Mouse (Mus musculus) heart, embryonic 10.5 days (tissue): ENCODE measurements around the gene Eps15. TPM values are rescaled to one million over a fixed set of nuclear protein-coding genes. Genes with fewer than 3 reads are reported as not detected.

Experiments
- DNase-seq: peaks from one replicate; pipeline ENCODE4 v3.0.0-alpha.2; 2017; ENCODE audit warnings: low spot score
- H3K27ac ChIP-seq: fragments of 300-500 bp; sonication (generic); 2 replicates; pipeline ENCODE4 v1.5.1; 2016; ENCODE audit warnings: mild to moderate bottlenecking
- H3K27me3 ChIP-seq: fragments of 300-500 bp; sonication (generic); 2 replicates; pipeline ENCODE4 v1.6.1; 2016; ENCODE audit warnings: mild to moderate bottlenecking; ENCODE audit not compliant: poor library complexity, insufficient read depth, severe bottlenecking
- H3K36me3 ChIP-seq: fragments of 300-500 bp; sonication (generic); 2 replicates; pipeline ENCODE4 v1.6.1; 2016; ENCODE audit warnings: mild to moderate bottlenecking, moderate library complexity
- H3K4me1 ChIP-seq: fragments of 300-500 bp; sonication (generic); 2 replicates; pipeline ENCODE4 v1.6.1; 2016; ENCODE audit warnings: mild to moderate bottlenecking
- H3K4me3 ChIP-seq: fragments of 300-500 bp; sonication (generic); 2 replicates; pipeline ENCODE4 v1.5.1; 2016; ENCODE audit warnings: mild to moderate bottlenecking, moderate library complexity
- H3K9me3 ChIP-seq: fragments of 300-500 bp; sonication (generic); 2 replicates; pipeline ENCODE4 v1.6.1; 2016; ENCODE audit warnings: mild to moderate bottlenecking, moderate library complexity
- WGBS: fragments of 180-500 bp; shearing (Covaris S2); methylation state at CpG from one replicate; pipeline ENCODE4 v1.1.7; 2016; 5-methylcytosine and 5-hydroxymethylcytosine counted together
- polyA plus RNA-seq: library from polyadenylated mRNA; unstranded; fragments of >200 nt; fragmentation: Nextera tagmentation; extraction: Ambion mirVana; gene quantifications from 2 replicates; pipeline ENCODE4 v1.2.1, GENCODE M21; 2016

Gene Eps15
- polyA plus RNA-seq, 1 experiment from 2014 or later: 32.6 TPM

- WGBS: 33% methylated on average over 9 of the region's 9 CpGs
- Histone ChIP-seq H3K36me3 (no peaks in the 10 kb centered on the region), H3K27me3 (peaks cover 3% of the 10 kb centered on the region; the same call in 1 of the 2 replicates), H3K27ac (peak overlapping the region; percentile 81; the same call in 1 of the 2 replicates), H3K4me3 (no peak overlapping the region), H3K9me3 (no peaks in the 10 kb centered on the region), H3K4me1 (peaks cover 35% of the 10 kb centered on the region)
- DNase-seq: peak; percentile 84
These were observed 130.8 kb downstream of the Eps15 start for GRCm38 (mm10) chr4:109410681-109411376.

- peaks cover 3% of the 10 kb centered on the region; the same call in 1 of the 2 replicates for H3K27me3 ChIP-seq
- H3K36me3 ChIP-seq: no peaks in the 10 kb centered on the region
- H3K9me3 ChIP-seq: no peaks in the 10 kb centered on the region
- H3K27ac ChIP-seq: peak overlapping the region; percentile 81
- no peak overlapping the region for H3K4me3 ChIP-seq
- 77% methylated on average over 6 of the region's 6 CpGs for WGBS
- no peak for DNase-seq
- peaks cover 28% of the 10 kb centered on the region for H3K4me1 ChIP-seq
These were observed 131.4 kb downstream of the Eps15 start for GRCm38 (mm10) chr4:109411377-109411967.

GRCm38 (mm10) chr4:109412233-109412632, 132.2 kb downstream of the Eps15 start:
- Histone ChIP-seq H3K27me3 (peaks cover 3% of the 10 kb centered on the region; the same call in 1 of the 2 replicates), H3K27ac (peak overlapping the region; percentile 81; the same call in 1 of the 2 replicates), H3K4me3 (no peak overlapping the region), H3K4me1 (peaks cover 21% of the 10 kb centered on the region), H3K36me3 (no peaks in the 10 kb centered on the region), H3K9me3 (no peaks in the 10 kb centered on the region)
- DNase-seq: no peak
- 88% methylated on average over 5 of the region's 5 CpGs for whole genome bisulfite sequencing

GRCm38 (mm10) chr4:109417998-109418397, 137.9 kb downstream of the Eps15 start:
- no peak for DNase-seq
- H3K9me3 ChIP-seq: no peaks in the 10 kb centered on the region
- no peaks in the 10 kb centered on the region for H3K36me3 ChIP-seq
- no peak overlapping the region for H3K4me3 ChIP-seq
- no peak overlapping the region for H3K27ac ChIP-seq
- no peaks in the 10 kb centered on the region for H3K27me3 ChIP-seq
- WGBS: 78% methylated on average over 1 of the region's 1 CpGs
- peaks cover 14% of the 10 kb centered on the region; the same call in 1 of the 2 replicates for H3K4me1 ChIP-seq

- Histone ChIP-seq H3K27ac (peak overlapping the region; percentile 23; the same call in 1 of the 2 replicates), H3K27me3 (no peaks in the 10 kb centered on the region), H3K9me3 (no peaks in the 10 kb centered on the region), H3K4me3 (no peak overlapping the region), H3K4me1 (peaks cover 14% of the 10 kb centered on the region; the same call in 1 of the 2 replicates), H3K36me3 (no peaks in the 10 kb centered on the region)
- WGBS: 25% methylated on average over 3 of the region's 3 CpGs
- DNase-seq: peak; percentile 70
These were observed 138.9 kb downstream of the Eps15 start for GRCm38 (mm10) chr4:109419017-109419416.

GRCm38 (mm10) chr4:109419563-109419962, 139.5 kb downstream of the Eps15 start:
- DNase-seq: no peak
- Histone ChIP-seq H3K27me3 (no peaks in the 10 kb centered on the region), H3K4me1 (peaks cover 10% of the 10 kb centered on the region; the same call in 1 of the 2 replicates), H3K4me3 (no peak overlapping the region), H3K36me3 (no peaks in the 10 kb centered on the region), H3K27ac (no peak overlapping the region), H3K9me3 (no peaks in the 10 kb centered on the region)
- WGBS: 90% methylated on average over 4 of the region's 4 CpGs

GRCm38 (mm10) chr4:109420138-109420795, 140.2 kb downstream of the Eps15 start:
- no peaks in the 10 kb centered on the region for H3K9me3 ChIP-seq
- H3K36me3 ChIP-seq: no peaks in the 10 kb centered on the region
- H3K27me3 ChIP-seq: no peaks in the 10 kb centered on the region
- H3K27ac ChIP-seq: no peak overlapping the region
- WGBS: 68% methylated on average over 8 of the region's 8 CpGs
- no peak for DNase-seq
- H3K4me3 ChIP-seq: no peak overlapping the region
- peaks cover 9% of the 10 kb centered on the region; the same call in 1 of the 2 replicates for H3K4me1 ChIP-seq

- no peak overlapping the region for H3K4me3 ChIP-seq
- H3K27me3 ChIP-seq: no peaks in the 10 kb centered on the region
- H3K9me3 ChIP-seq: no peaks in the 10 kb centered on the region
- no peak for DNase-seq
- H3K4me1 ChIP-seq: peaks cover 9% of the 10 kb centered on the region; the same call in 1 of the 2 replicates
- no peak overlapping the region for H3K27ac ChIP-seq
- WGBS: 72% methylated on average over 7 of the region's 7 CpGs
- H3K36me3 ChIP-seq: no peaks in the 10 kb centered on the region
These were observed 141.5 kb downstream of the Eps15 start for GRCm38 (mm10) chr4:109421608-109422007.

- Histone ChIP-seq H3K27ac (no peak overlapping the region), H3K4me1 (peaks cover 9% of the 10 kb centered on the region; the same call in 1 of the 2 replicates), H3K4me3 (no peak overlapping the region), H3K36me3 (no peaks in the 10 kb centered on the region), H3K9me3 (no peaks in the 10 kb centered on the region), H3K27me3 (no peaks in the 10 kb centered on the region)
- DNase-seq: no peak
- WGBS: 80% methylated on average over 6 of the region's 6 CpGs
These were observed 142.4 kb downstream of the Eps15 start for GRCm38 (mm10) chr4:109422436-109422835.

- Histone ChIP-seq H3K27me3 (no peaks in the 10 kb centered on the region), H3K4me3 (no peak overlapping the region), H3K9me3 (no peaks in the 10 kb centered on the region), H3K27ac (no peak overlapping the region), H3K36me3 (no peaks in the 10 kb centered on the region), H3K4me1 (peaks cover 9% of the 10 kb centered on the region; the same call in 1 of the 2 replicates)
- DNase-seq: no peak
- WGBS: 83% methylated on average over 2 of the region's 2 CpGs
These were observed 143.4 kb downstream of the Eps15 start for GRCm38 (mm10) chr4:109423438-109423837.

GRCm38 (mm10) chr4:109427058-109427457, 147.0 kb downstream of the Eps15 start:
- H3K4me3 ChIP-seq: no peak overlapping the region
- H3K9me3 ChIP-seq: no peaks in the 10 kb centered on the region
- 20% methylated on average over 1 of the region's 1 CpGs for WGBS
- peaks cover 14% of the 10 kb centered on the region for H3K4me1 ChIP-seq
- no peaks in the 10 kb centered on the region for H3K27me3 ChIP-seq
- no peak overlapping the region for H3K27ac ChIP-seq
- H3K36me3 ChIP-seq: no peaks in the 10 kb centered on the region
- DNase-seq: no peak

- WGBS: 92% methylated on average over 7 of the region's 7 CpGs
- Histone ChIP-seq H3K27ac (peak overlapping the region; percentile 7; the same call in 1 of the 2 replicates), H3K27me3 (no peaks in the 10 kb centered on the region), H3K4me3 (no peak overlapping the region), H3K9me3 (no peaks in the 10 kb centered on the region), H3K36me3 (no peaks in the 10 kb centered on the region), H3K4me1 (peaks cover 35% of the 10 kb centered on the region)
- DNase-seq: no peak
These were observed 150.2 kb downstream of the Eps15 start for GRCm38 (mm10) chr4:109430250-109430649.

- no peak overlapping the region for H3K4me3 ChIP-seq
- 46% methylated on average over 13 of the region's 13 CpGs for WGBS
- H3K27ac ChIP-seq: peak overlapping the region; percentile 7; the same call in 1 of the 2 replicates
- H3K4me1 ChIP-seq: peaks cover 35% of the 10 kb centered on the region
- H3K9me3 ChIP-seq: no peaks in the 10 kb centered on the region
- no peaks in the 10 kb centered on the region for H3K27me3 ChIP-seq
- no peaks in the 10 kb centered on the region for H3K36me3 ChIP-seq
- peak; percentile 93 for DNase-seq
These were observed 150.8 kb downstream of the Eps15 start for GRCm38 (mm10) chr4:109430854-109431253.
